In genomic region chr9:71358961-71359360, GRCm38 (mm10) we compare ENCODE assay signal across 8 mouse cellular contexts.
DNase-seq lines count a peak whose midpoint lies in the region; ATAC-seq and TF ChIP-seq lines count a peak whose summit lies in the region.

No protein-coding gene starts in this region.

- H3K27me3 ChIP-seq in hindbrain, embryonic 14.5 days (ENCODE audit: control insufficient read depth, insufficient read depth, low read length), result no peaks in the 10 kb centered on the region
- H3K27me3 ChIP-seq in hindbrain, embryonic 12.5 days, result peaks cover under 1% of the 10 kb centered on the region; the same call in 1 of the 2 replicates
- no peaks in the 10 kb centered on the region for H3K27me3 ChIP-seq in lung, embryonic 14.5 days (ENCODE audit: insufficient read depth, low read length)

- peak; percentile 70 for DNase-seq in hindbrain, embryonic 14.5 days (ENCODE audit: low spot score)
- DNase-seq in urinary bladder, postnatal 14 days (ENCODE audit: low spot score), result peak; percentile 9
- DNase-seq in urinary bladder, postnatal 4 days (ENCODE audit: low spot score in 2 of 2), result no peak
- DNase-seq in c-Kit-positive CD71-positive TER-119-positive erythroid progenitor cells, embryonic 14.5 days (ENCODE audit: low spot score), result peak; percentile 21
- DNase-seq in lung, embryonic 14.5 days, result peak; percentile 81
- DNase-seq in neural tube, embryonic 10.5 days (ENCODE audit: extremely low spot score, low spot score), result no peak
- no peak for DNase-seq in right cerebral cortex, postnatal 36 days (ENCODE audit: low spot score in 2 of 2)

- no peaks in the 10 kb centered on the region for H3K9me3 ChIP-seq in hindbrain, embryonic 14.5 days (ENCODE audit: control insufficient read depth, low read length)
- H3K9me3 ChIP-seq in hindbrain, embryonic 12.5 days (replicated peaks), result no peaks in the 10 kb centered on the region
- no peaks in the 10 kb centered on the region for H3K9me3 ChIP-seq in lung, embryonic 14.5 days (ENCODE audit: low read depth, low read length)

- peak; percentile 83 for TF ChIP-seq CTCF in lung, embryonic 14.5 days (IDR thresholded peaks at IDR 0.05; ENCODE audit: low read depth)

- H3K4me3 ChIP-seq in hindbrain, embryonic 14.5 days (replicated peaks; ENCODE audit: low read length), result no peak overlapping the region
- H3K4me3 ChIP-seq in hindbrain, embryonic 12.5 days, result no peak overlapping the region
- no peak overlapping the region for H3K4me3 ChIP-seq in lung, embryonic 14.5 days (ENCODE audit: low read depth, low read length)

- H3K9ac ChIP-seq in hindbrain, embryonic 14.5 days, result no peak overlapping the region
- no peak overlapping the region for H3K9ac ChIP-seq in hindbrain, embryonic 12.5 days
- H3K9ac ChIP-seq in lung, embryonic 14.5 days, result no peak overlapping the region

- H3K27ac ChIP-seq in hindbrain, embryonic 14.5 days, result no peak overlapping the region
- no peak overlapping the region for H3K27ac ChIP-seq in hindbrain, embryonic 12.5 days
- no peak overlapping the region for H3K27ac ChIP-seq in lung, embryonic 14.5 days (ENCODE audit: low read depth)

- 43% methylated on average over 4 of the region's 4 CpGs for WGBS in hindbrain, embryonic 14.5 days
- whole genome bisulfite sequencing in hindbrain, embryonic 12.5 days, result 45% methylated on average over 4 of the region's 4 CpGs
- 22% methylated on average over 4 of the region's 4 CpGs for WGBS in lung, embryonic 14.5 days

- no peaks in the 10 kb centered on the region for H3K36me3 ChIP-seq in hindbrain, embryonic 14.5 days (replicated peaks; ENCODE audit: control insufficient read depth, insufficient read depth)
- no peaks in the 10 kb centered on the region for H3K36me3 ChIP-seq in hindbrain, embryonic 12.5 days
- H3K36me3 ChIP-seq in lung, embryonic 14.5 days (ENCODE audit: insufficient read depth), result no peaks in the 10 kb centered on the region

- no peak overlapping the region for H3K4me2 ChIP-seq in hindbrain, embryonic 14.5 days (replicated peaks)
- no peak overlapping the region for H3K4me2 ChIP-seq in hindbrain, embryonic 12.5 days (replicated peaks)
- no peak overlapping the region for H3K4me2 ChIP-seq in lung, embryonic 14.5 days

- no peaks in the 10 kb centered on the region for H3K4me1 ChIP-seq in hindbrain, embryonic 14.5 days (replicated peaks; ENCODE audit: control insufficient read depth, insufficient read depth, low read length)
- no peaks in the 10 kb centered on the region for H3K4me1 ChIP-seq in hindbrain, embryonic 12.5 days
- H3K4me1 ChIP-seq in lung, embryonic 14.5 days (ENCODE audit: insufficient read depth), result no peaks in the 10 kb centered on the region

- no peak for ATAC-seq in hindbrain, embryonic 14.5 days (ENCODE audit: low FRiP score)
- ATAC-seq in hindbrain, embryonic 12.5 days (ENCODE audit: low FRiP score), result no peak
- ATAC-seq in lung, embryonic 14.5 days (ENCODE audit: insufficient read depth), result no peak

Comparison
In these comparisons a context has a peak if more than half of its experiments do, and no peak if none do; other contexts are left out.
1. DNase-seq: peak in hindbrain, embryonic 14.5 days (single experiment), urinary bladder, postnatal 14 days (single experiment), c-Kit-positive CD71-positive TER-119-positive erythroid progenitor cells, embryonic 14.5 days (single experiment) and lung, embryonic 14.5 days (single experiment); none in urinary bladder, postnatal 4 days (0 of 2), neural tube, embryonic 10.5 days (single experiment) and right cerebral cortex, postnatal 36 days (0 of 2).